Comparison of ENCODE assay signal across 16 mouse cellular contexts in the genomic region with DNA sequence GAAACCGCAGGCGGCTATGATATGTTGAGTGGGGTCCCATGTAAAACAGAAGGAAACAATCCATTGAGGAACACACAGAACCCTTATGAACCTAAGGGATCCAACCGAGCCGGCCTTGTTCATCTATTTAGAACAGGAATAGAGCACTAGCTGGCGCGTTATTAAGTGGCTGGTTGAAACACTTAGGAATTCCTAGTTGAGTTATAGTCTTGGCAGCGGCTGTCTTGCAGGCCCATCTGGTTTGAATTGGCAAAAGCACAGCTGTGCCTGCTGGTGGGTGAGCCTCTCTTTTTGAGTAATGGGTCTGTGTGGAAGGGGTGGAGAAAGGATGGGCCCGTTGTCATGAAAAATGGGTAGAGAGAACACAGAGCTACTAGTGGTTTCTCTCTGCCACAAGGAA.
DNase-seq lines count a peak whose midpoint lies in the region; ATAC-seq and TF ChIP-seq lines count a peak whose summit lies in the region.
"Had no signal": no experiment of that assay in that cellular context is flagged by ENCODE, and none has a peak within 500 bp of the region (broad histone marks: within the 10 kb centered on the region; RNA-seq: fewer than 3 reads in every experiment).

No protein-coding gene starts in this region.

- H3K4me3 ChIP-seq in forebrain, embryonic 14.5 days (ENCODE audit: low read depth, low read length), result no peak overlapping the region
- H3K4me3 ChIP-seq in forebrain, embryonic 10.5 days, result no peak overlapping the region
- H3K4me3 ChIP-seq in liver, postnatal 0 days (ENCODE audit: low read depth, low read length), result no peak overlapping the region
- H3K4me3 ChIP-seq in embryonic fibroblast, embryonic 13.5 days (ENCODE audit: insufficient read depth, low read length), result no peak overlapping the region
- H3K4me3 ChIP-seq in neural tube, embryonic 11.5 days (ENCODE audit: low read depth, low read length), result no peak overlapping the region
- H3K4me3 ChIP-seq: gastrocnemius, adult 2 months; liver, embryonic 15.5 days; neural tube, embryonic 12.5 days had no signal

- H3K36me3 ChIP-seq in forebrain, embryonic 14.5 days (ENCODE audit: control insufficient read depth, insufficient read depth, low read length), result no peaks in the 10 kb centered on the region
- no peaks in the 10 kb centered on the region for H3K36me3 ChIP-seq in forebrain, embryonic 10.5 days (replicated peaks)
- H3K36me3 ChIP-seq in liver, postnatal 0 days (replicated peaks; ENCODE audit: insufficient read depth, low read length), result no peaks in the 10 kb centered on the region
- no peaks in the 10 kb centered on the region for H3K36me3 ChIP-seq in neural tube, embryonic 11.5 days (ENCODE audit: control insufficient read depth, insufficient read depth, low read length)
- H3K36me3 ChIP-seq: G1E; liver, embryonic 15.5 days; neural tube, embryonic 12.5 days had no signal

- H3K27ac ChIP-seq in forebrain, embryonic 14.5 days (ENCODE audit: low read depth, low read length), result no peak overlapping the region
- H3K27ac ChIP-seq in forebrain, embryonic 10.5 days, result no peak overlapping the region
- no peak overlapping the region for H3K27ac ChIP-seq in liver, postnatal 0 days (ENCODE audit: low read depth)
- 0 out of 2 replicates have a peak overlapping the region, but pooled peaks have one; percentile 2 for H3K27ac ChIP-seq in embryonic fibroblast, embryonic 13.5 days (ENCODE audit: insufficient read depth, low read length)
- peak overlapping the region; percentile 37; the same call in 1 of the 2 replicates for H3K27ac ChIP-seq in neural tube, embryonic 11.5 days (ENCODE audit: low read depth, low read length)
- H3K27ac ChIP-seq: gastrocnemius, adult 2 months; liver, embryonic 15.5 days; neural tube, embryonic 12.5 days; stomach, postnatal 0 days had no signal

- no peak for TF ChIP-seq POLR2A in embryonic fibroblast, embryonic 13.5 days (IDR thresholded peaks at IDR 0.05; ENCODE audit: low read depth, low read length)

- no peak for TF ChIP-seq CTCF in liver, postnatal 0 days (IDR thresholded peaks at IDR 0.05; ENCODE audit: low read depth)
- TF ChIP-seq CTCF in embryonic fibroblast, embryonic 13.5 days (IDR thresholded peaks at IDR 0.05; ENCODE audit: borderline replicate concordance, insufficient read depth, low read length), result no peak

- no peak for TF ChIP-seq EP300 in liver, postnatal 0 days (IDR thresholded peaks at IDR 0.05; ENCODE audit: low read depth)

- 78% methylated on average over 8 of the region's 8 CpGs for WGBS in forebrain, embryonic 14.5 days
- WGBS in forebrain, embryonic 10.5 days, result 80% methylated on average over 8 of the region's 8 CpGs
- 80% methylated on average over 8 of the region's 8 CpGs for WGBS in liver, postnatal 0 days (ENCODE audit: insufficient replicate concordance)
- 57% methylated on average over 8 of the region's 8 CpGs for WGBS in neural tube, embryonic 11.5 days

- no peak overlapping the region for H3K9ac ChIP-seq in forebrain, embryonic 14.5 days (ENCODE audit: low read length)
- no peak overlapping the region for H3K9ac ChIP-seq in liver, postnatal 0 days (replicated peaks)
- H3K9ac ChIP-seq in neural tube, embryonic 11.5 days (ENCODE audit: low read length), result no peak overlapping the region
- H3K9ac ChIP-seq: liver, embryonic 15.5 days; neural tube, embryonic 12.5 days had no signal

- ATAC-seq in forebrain, embryonic 14.5 days, result no peak
- ATAC-seq in liver, postnatal 0 days, result no peak
- no peak for ATAC-seq in neural tube, embryonic 11.5 days (ENCODE audit: insufficient read depth, low FRiP score, low TSS enrichment)

- DNase-seq in forebrain, embryonic 14.5 days (ENCODE audit: low spot score), result peak; percentile 55
- DNase-seq in forebrain, embryonic 10.5 days (ENCODE audit: extremely low spot score, low spot score), result no peak
- peak; percentile 6 for DNase-seq in liver
- no peak for DNase-seq in liver, postnatal 0 days
- peak; percentile 54 for DNase-seq in neural tube, embryonic 11.5 days (ENCODE audit: low spot score)
- no peak for DNase-seq in gastrocnemius, postnatal 25 days
- DNase-seq in kidney, adult 11 months, result no peak
- DNase-seq: cerebellum, postnatal 36 days; gastrocnemius, adult 2 months; kidney, adult 8-10 months; right cerebral cortex, postnatal 4 days had no signal

- H3K4me2 ChIP-seq in forebrain, embryonic 14.5 days (ENCODE audit: low read length), result no peak overlapping the region
- H3K4me2 ChIP-seq in liver, postnatal 0 days (ENCODE audit: low read depth, low read length), result no peak overlapping the region
- H3K4me2 ChIP-seq in neural tube, embryonic 11.5 days (ENCODE audit: low read depth), result no peak overlapping the region
- H3K4me2 ChIP-seq: liver, embryonic 15.5 days; neural tube, embryonic 12.5 days had no signal

- 0 out of 2 replicates have a peak, but pooled peaks cover 3% of the 10 kb centered on the region for H3K4me1 ChIP-seq in forebrain, embryonic 14.5 days (ENCODE audit: control insufficient read depth, insufficient read depth, low read length)
- H3K4me1 ChIP-seq in forebrain, embryonic 10.5 days, result peaks cover 18% of the 10 kb centered on the region
- no peaks in the 10 kb centered on the region for H3K4me1 ChIP-seq in liver, postnatal 0 days (ENCODE audit: insufficient read depth)
- peaks cover 5% of the 10 kb centered on the region for H3K4me1 ChIP-seq in embryonic fibroblast, embryonic 13.5 days (ENCODE audit: control insufficient read depth, insufficient read depth, low read length)
- no peaks in the 10 kb centered on the region for H3K4me1 ChIP-seq in neural tube, embryonic 11.5 days (ENCODE audit: control insufficient read depth, insufficient read depth, low read length)
- H3K4me1 ChIP-seq: liver, embryonic 15.5 days had no signal

- H3K9me3 ChIP-seq in forebrain, embryonic 14.5 days (replicated peaks; ENCODE audit: control insufficient read depth, low read length), result no peaks in the 10 kb centered on the region
- H3K9me3 ChIP-seq in forebrain, embryonic 10.5 days, result no peaks in the 10 kb centered on the region
- no peaks in the 10 kb centered on the region for H3K9me3 ChIP-seq in liver, postnatal 0 days (ENCODE audit: low read length)
- no peaks in the 10 kb centered on the region for H3K9me3 ChIP-seq in neural tube, embryonic 11.5 days (ENCODE audit: control insufficient read depth, low read length)
- H3K9me3 ChIP-seq: liver, embryonic 15.5 days; neural tube, embryonic 12.5 days had no signal

- no peaks in the 10 kb centered on the region for H3K27me3 ChIP-seq in forebrain, embryonic 14.5 days (replicated peaks; ENCODE audit: control insufficient read depth, insufficient read depth, low read length)
- no peaks in the 10 kb centered on the region for H3K27me3 ChIP-seq in forebrain, embryonic 10.5 days (ENCODE audit: poor library complexity, severe bottlenecking)
- H3K27me3 ChIP-seq in liver, postnatal 0 days (ENCODE audit: insufficient read depth, low read length), result no peaks in the 10 kb centered on the region
- H3K27me3 ChIP-seq in neural tube, embryonic 11.5 days (ENCODE audit: control insufficient read depth, insufficient read depth, low read length), result no peaks in the 10 kb centered on the region
- H3K27me3 ChIP-seq: liver, embryonic 15.5 days; neural tube, embryonic 12.5 days had no signal

Comparison
In these comparisons a context has a peak if more than half of its experiments do, and no peak if none do; other contexts are left out.
1. DNase-seq: peak in forebrain, embryonic 14.5 days (single experiment), liver (single experiment) and neural tube, embryonic 11.5 days (single experiment); none in forebrain, embryonic 10.5 days (single experiment), liver, postnatal 0 days (single experiment), gastrocnemius, postnatal 25 days (single experiment) and kidney, adult 11 months (single experiment).
2. H3K27ac ChIP-seq: peak in embryonic fibroblast, embryonic 13.5 days (single experiment) and neural tube, embryonic 11.5 days (single experiment); none in forebrain, embryonic 14.5 days (single experiment), forebrain, embryonic 10.5 days (single experiment) and liver, postnatal 0 days (single experiment).